Mouse (Mus musculus) forebrain, embryonic 14.5 days (tissue): ENCODE measurements around the gene B3gat3. TPM values are rescaled to one million over a fixed set of nuclear protein-coding genes. Genes with fewer than 3 reads are reported as not detected.
A peak's percentile ranks its signal among the peaks of the same experiment; 100 is the strongest.

Experiments used
- ATAC-seq: fragments of 200-750 bp; cut with Nextera tagmentation; 2 replicates; pipeline ENCODE4 v1.8.0; 2017; ENCODE audit warnings: mild to moderate bottlenecking, moderate library complexity
- DNase-seq: peaks from one replicate; pipeline ENCODE4 v3.0.0-alpha.2; 2015; ENCODE audit warnings: low spot score
- H3K27ac ChIP-seq: fragments of 300-500 bp; sonication (generic); 2 replicates; pipeline ENCODE4 v1.5.1; 2014; ENCODE audit warnings: low read depth, mild to moderate bottlenecking, control low read depth, low read length, moderate library complexity
- H3K27me3 ChIP-seq: fragments of 300-500 bp; sonication (generic); replicated peaks from 2 replicates; pipeline ENCODE4 v1.6.1; 2014; ENCODE audit warnings: low read length, control low read depth, mixed read lengths; ENCODE audit not compliant: control insufficient read depth, insufficient read depth
- H3K36me3 ChIP-seq: fragments of 300-500 bp; sonication (generic); 2 replicates; pipeline ENCODE4 v1.6.1; 2014; ENCODE audit warnings: low read length, control low read depth; ENCODE audit not compliant: control insufficient read depth, insufficient read depth
- H3K4me1 ChIP-seq: fragments of 300-500 bp; sonication (generic); 2 replicates; pipeline ENCODE4 v1.6.1; 2014; ENCODE audit warnings: antibody characterized with exemption, low read length, control low read depth; ENCODE audit not compliant: control insufficient read depth, insufficient read depth
- H3K4me2 ChIP-seq: fragments of 300-500 bp; sonication (generic); 2 replicates; pipeline ENCODE4 v1.6.1; 2014; ENCODE audit warnings: mild to moderate bottlenecking, control low read depth, low read length
- H3K4me3 ChIP-seq: fragments of 300-500 bp; sonication (generic); 2 replicates; pipeline ENCODE4 v1.5.1; 2014; ENCODE audit warnings: low read depth, low read length, control low read depth
- H3K9ac ChIP-seq: fragments of 300-500 bp; sonication (generic); 2 replicates; pipeline ENCODE4 v1.6.1; 2014; ENCODE audit warnings: mild to moderate bottlenecking, low read length, control low read depth, moderate library complexity
- H3K9me3 ChIP-seq: fragments of 300-500 bp; sonication (generic); replicated peaks from 2 replicates; pipeline ENCODE4 v1.6.1; 2016; ENCODE audit warnings: low read length, control low read depth, mixed read lengths; ENCODE audit not compliant: control insufficient read depth
- WGBS: fragments of 180-500 bp; shearing (Covaris S2); extraction: QIAGEN DNeasy Blood & Tissue Kit; methylation state at CpG from one replicate; pipeline ENCODE4 v1.1.7; 2014; 5-methylcytosine and 5-hydroxymethylcytosine counted together
- polyA plus RNA-seq: library from polyadenylated mRNA; unstranded; fragments of >200 nt; fragmentation: Nextera tagmentation; extraction: Ambion mirVana; gene quantifications from 2 replicates; pipeline ENCODE4 v1.2.1, GENCODE M21; 2014

Gene B3gat3
- polyA plus RNA-seq, 1 experiment from 2014 or later, result 53.3 TPM

- no peak overlapping the region for H3K9ac ChIP-seq
- no peaks in the 10 kb centered on the region; the same call in 1 of the 2 replicates for H3K4me1 ChIP-seq
- H3K9me3 ChIP-seq, result no peaks in the 10 kb centered on the region
- no peak overlapping the region for H3K27ac ChIP-seq
- no peak overlapping the region for H3K4me3 ChIP-seq
- no peak for DNase-seq
- H3K4me2 ChIP-seq, result no peak overlapping the region
- no peaks in the 10 kb centered on the region for H3K27me3 ChIP-seq
- WGBS, result 84% methylated on average over 7 of the region's 7 CpGs
- H3K36me3 ChIP-seq, result peaks cover 22% of the 10 kb centered on the region
- ATAC-seq, result no peak
Observed at GRCm38 (mm10) chr19:8930771-8931170, 10.6 kb downstream of the B3gat3 start.

GRCm38 (mm10) chr19:8936736-8937135, 16.6 kb downstream of the B3gat3 start:
- Histone ChIP-seq H3K4me3 (no peak overlapping the region), H3K9me3 (no peaks in the 10 kb centered on the region), H3K27ac (no peak overlapping the region), H3K4me2 (no peak overlapping the region), H3K4me1 (peaks cover 5% of the 10 kb centered on the region; the same call in 1 of the 2 replicates), H3K9ac (no peak overlapping the region), H3K36me3 (no peaks in the 10 kb centered on the region), H3K27me3 (no peaks in the 10 kb centered on the region)
- no peak for DNase-seq
- ATAC-seq, result no peak
- WGBS, result 86% methylated on average over 2 of the region's 2 CpGs

GRCm38 (mm10) chr19:8940526-8941133, 20.5 kb downstream of the B3gat3 start:
- Histone ChIP-seq H3K4me3 (no peak overlapping the region), H3K27me3 (no peaks in the 10 kb centered on the region), H3K9ac (peak overlapping the region; percentile 99), H3K27ac (peak overlapping the region; percentile 95; the same call in 1 of the 2 replicates), H3K9me3 (no peaks in the 10 kb centered on the region), H3K36me3 (peaks cover 17% of the 10 kb centered on the region), H3K4me1 (peaks cover 25% of the 10 kb centered on the region), H3K4me2 (no peak overlapping the region; the same call in 1 of the 2 replicates)
- no peak for ATAC-seq
- no peak for DNase-seq
- 83% methylated on average over 15 of the region's 15 CpGs for WGBS

- Histone ChIP-seq H3K36me3 (peaks cover 22% of the 10 kb centered on the region), H3K9me3 (no peaks in the 10 kb centered on the region), H3K9ac (peak overlapping the region; percentile 99), H3K27me3 (no peaks in the 10 kb centered on the region), H3K4me1 (peaks cover 25% of the 10 kb centered on the region), H3K27ac (peak overlapping the region; percentile 95), H3K4me2 (peak overlapping the region; percentile 68), H3K4me3 (peak overlapping the region; percentile 99)
- DNase-seq, result no peak
- ATAC-seq, result peak; percentile 25; the same call in 1 of the 2 replicates
- WGBS, result 25% methylated on average over 10 of the region's 10 CpGs
Observed at GRCm38 (mm10) chr19:8941136-8941514, 21.0 kb downstream of the B3gat3 start.

GRCm38 (mm10) chr19:8941515-8942217, 21.5 kb downstream of the B3gat3 start, which contains the start of gene Mta2:
Mta2 (plus strand) TSS chr19:8941875.
- Histone ChIP-seq H3K27ac (peak within 1 kb of the TSS; percentile 95), H3K9ac (peak within 1 kb of the TSS; percentile 99), H3K9me3 (no peaks in the 10 kb centered on the region), H3K27me3 (no peaks in the 10 kb centered on the region), H3K4me3 (peak within 1 kb of the TSS; percentile 99), H3K4me2 (peak within 1 kb of the TSS; percentile 68), H3K4me1 (peaks cover 25% of the 10 kb centered on the region), H3K36me3 (peaks cover 27% of the 10 kb centered on the region)
- WGBS, result under 1% methylated on average over 64 of the region's 64 CpGs
- DNase-seq (peak; percentile 98), ATAC-seq (peak; percentile 96)

- peak overlapping the region; percentile 99 for H3K9ac ChIP-seq
- no peak for DNase-seq
- H3K4me2 ChIP-seq, result peak overlapping the region; percentile 68
- no peaks in the 10 kb centered on the region for H3K27me3 ChIP-seq
- peak overlapping the region; percentile 99 for H3K4me3 ChIP-seq
- peaks cover 25% of the 10 kb centered on the region for H3K4me1 ChIP-seq
- H3K36me3 ChIP-seq, result peaks cover 34% of the 10 kb centered on the region
- no peaks in the 10 kb centered on the region for H3K9me3 ChIP-seq
- ATAC-seq, result peak; percentile 35
- H3K27ac ChIP-seq, result peak overlapping the region; percentile 95
- WGBS, result 0% methylated on average over 46 of the region's 46 CpGs
Observed at GRCm38 (mm10) chr19:8942276-8942964, 22.2 kb downstream of the B3gat3 start.

- H3K9ac ChIP-seq, result peak overlapping the region; percentile 99
- peaks cover 25% of the 10 kb centered on the region for H3K4me1 ChIP-seq
- ATAC-seq (no peak), DNase-seq (no peak)
- peak overlapping the region; percentile 99 for H3K4me3 ChIP-seq
- H3K9me3 ChIP-seq, result no peaks in the 10 kb centered on the region
- 65% methylated on average over 2 of the region's 2 CpGs for WGBS
- peak overlapping the region; percentile 68 for H3K4me2 ChIP-seq
- H3K36me3 ChIP-seq, result peaks cover 41% of the 10 kb centered on the region
- no peak overlapping the region for H3K27ac ChIP-seq
- no peaks in the 10 kb centered on the region for H3K27me3 ChIP-seq
Observed at GRCm38 (mm10) chr19:8943047-8943446, 22.9 kb downstream of the B3gat3 start.

GRCm38 (mm10) chr19:8944062-8944461, 23.9 kb downstream of the B3gat3 start:
- no peaks in the 10 kb centered on the region for H3K9me3 ChIP-seq
- H3K36me3 ChIP-seq, result peaks cover 51% of the 10 kb centered on the region
- ATAC-seq, result no peak
- no peaks in the 10 kb centered on the region for H3K27me3 ChIP-seq
- H3K27ac ChIP-seq, result peak overlapping the region; percentile 30; the same call in 1 of the 2 replicates
- no peak for DNase-seq
- peaks cover 25% of the 10 kb centered on the region for H3K4me1 ChIP-seq
- 52% methylated on average over 5 of the region's 5 CpGs for WGBS
- no peak overlapping the region for H3K4me3 ChIP-seq
- H3K9ac ChIP-seq, result peak overlapping the region; percentile 22; the same call in 1 of the 2 replicates
- peak overlapping the region; percentile 68; the same call in 1 of the 2 replicates for H3K4me2 ChIP-seq
